Mouse (Mus musculus) frontal cortex, adult 2 months (tissue): ENCODE measurements around the gene Gm5726. TPM values are rescaled to one million over a fixed set of nuclear protein-coding genes. Genes with fewer than 3 reads are reported as not detected.
"Not testable (repeated sequence)": the region's sequence is repeated elsewhere in the genome, so short reads cannot be mapped to it uniquely, and the experiment has no call there.

Source experiments
- DNase-seq, 2 experiments: peaks; one replicate each; pipeline ENCODE4 v3.0.0; 2022; ENCODE audit warnings: low spot score in 1 of 2; ENCODE audit errors: extremely low spot score in 1 of 2
- polyA plus RNA-seq: library from polyadenylated mRNA; depleted of rRNA; stranded (reverse); fragments of >200 nt; gene quantifications from 2 replicates; pipeline ENCODE4 v1.2.3, GENCODE M21; 2012; rRNA removed

The Gm5726 gene
- polyA plus RNA-seq = not detected in 2 replicates

- DNase-seq = not testable (repeated sequence)
Observed at GRCm38 (mm10) chr7:20545657-20546056, at the start of gene Gm5726. TSS of gene Gm5726 (minus strand) at chr7:20545757.

GRCm38 (mm10) chr7:20576141-20576540, 30.6 kb upstream of the Gm5726 start, which contains the start of gene Gm4141:
TSS of gene Gm4141 (minus strand) at chr7:20576241.
- DNase-seq = not testable (repeated sequence)

- DNase-seq = not testable (repeated sequence)
Observed at GRCm38 (mm10) chr7:20533537-20533936, 12.0 kb downstream of the Gm5726 start, which contains the start of gene Vmn1r104. TSS of gene Vmn1r104 (plus strand) at chr7:20533837.

GRCm38 (mm10) chr7:20510434-20510833, 35.1 kb downstream of the Gm5726 start, which contains the start of gene Vmn1r103:
TSS of gene Vmn1r103 (minus strand) at chr7:20510534.
- not testable (repeated sequence) for DNase-seq

Other genes starting within 250 kb of the Gm5726 start
- gene Gm4133, start 211.7 kb downstream of the Gm5726 start, polyA plus RNA-seq = not detected in 2 replicates
- gene Gm5728, start 170.3 kb downstream of the Gm5726 start, polyA plus RNA-seq = not detected in 2 replicates
- not detected in 2 replicates for gene Vmn1r100, start 127.8 kb downstream of the Gm5726 start, polyA plus RNA-seq
- gene Vmn1r101, start 103.2 kb downstream of the Gm5726 start, polyA plus RNA-seq = not detected in 2 replicates
- not detected in 2 replicates for gene Gm10670, start 70.8 kb downstream of the Gm5726 start, polyA plus RNA-seq
- gene Vmn1r103, start 35.2 kb downstream of the Gm5726 start, polyA plus RNA-seq = not detected in 2 replicates
- not detected in 2 replicates for gene Vmn1r104, start 11.9 kb downstream of the Gm5726 start, polyA plus RNA-seq
- gene Gm4141, start 30.5 kb upstream of the Gm5726 start, polyA plus RNA-seq = not detected in 2 replicates
- gene Gm4513, start 53.3 kb upstream of the Gm5726 start, polyA plus RNA-seq = not detected in 2 replicates
- not detected in 2 replicates for gene Vmn1r107, start 123.2 kb upstream of the Gm5726 start, polyA plus RNA-seq
- not detected in 2 replicates for gene Vmn1r111, start 157.5 kb upstream of the Gm5726 start, polyA plus RNA-seq
- gene Gm10668, start 184.9 kb upstream of the Gm5726 start, polyA plus RNA-seq = not detected in 2 replicates
- gene Vmn1r112, start 225.4 kb upstream of the Gm5726 start, polyA plus RNA-seq = not detected in 2 replicates
- not detected in 2 replicates for gene Vmn1r113, start 241.5 kb upstream of the Gm5726 start, polyA plus RNA-seq